Mouse (Mus musculus) lung, adult 2 months (tissue): ENCODE data around the gene Sult6b2.

Experiments
- CTCF ChIP-seq: fragments of 200-500 bp; IDR thresholded peaks from 2 replicates; pipeline ENCODE4 v1.5.1; 2011; ENCODE audit warnings: mild to moderate bottlenecking, low read length, control low read depth; ENCODE audit not compliant: insufficient read depth
- POLR2A ChIP-seq: fragments of 200-500 bp; IDR thresholded peaks from 2 replicates; pipeline ENCODE4 v1.6.1; 2011; ENCODE audit warnings: low read depth, mild to moderate bottlenecking, control low read depth, low read length, borderline replicate concordance; ENCODE audit errors: extremely low read depth

DNA sequence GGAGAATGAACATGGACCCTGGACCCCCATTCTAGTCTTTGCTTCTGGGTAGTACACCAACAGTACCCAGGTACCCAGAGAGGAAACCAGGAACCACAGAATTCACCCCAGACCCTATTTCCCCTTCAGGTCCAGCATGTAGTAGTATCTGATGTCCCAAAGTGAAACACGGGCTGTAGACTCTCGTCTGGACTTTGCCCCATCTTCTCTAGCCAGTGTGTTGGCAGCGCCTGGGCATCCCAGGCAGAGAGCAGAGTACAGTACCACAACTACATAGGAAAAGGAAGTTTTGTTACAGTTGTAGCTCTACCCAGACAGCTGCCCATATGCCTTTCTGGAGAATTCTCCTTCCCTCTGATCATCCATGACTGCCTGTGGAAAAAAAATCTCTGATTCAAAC, 25.9 kb upstream of the Sult6b2 start:
- TF ChIP-seq POLR2A: no peak
- TF ChIP-seq CTCF: no peak
